Mouse (Mus musculus) embryonic facial prominence, embryonic 14.5 days (tissue): ENCODE data around the gene Fam181a. TPM values are rescaled to one million over a fixed set of nuclear protein-coding genes. Genes with fewer than 3 reads are reported as not detected.

Experiments
- polyA plus RNA-seq: library from polyadenylated mRNA; unstranded; fragments of >200 nt; fragmentation: Nextera tagmentation; extraction: Ambion mirVana; gene quantifications from 2 replicates; pipeline ENCODE4 v1.2.1, GENCODE M21; 2014

The Fam181a gene
- polyA plus RNA-seq, 1 experiment from 2014 or later = not detected

Other genes with a start within 250 kb of the Fam181a start
- gene Prima1, start 68.8 kb upstream of the Fam181a start, polyA plus RNA-seq = 0.57 and 1.9 TPM in 2 replicates
- gene Asb2, start 45.0 kb downstream of the Fam181a start, polyA plus RNA-seq = 21.1 and 22.0 TPM in 2 replicates
- 11.2 and 11.9 TPM in 2 replicates for gene Otub2, start 77.7 kb downstream of the Fam181a start, polyA plus RNA-seq
- 0.29 and 0.69 TPM in 2 replicates for gene 9330161L09Rik, start 96.8 kb downstream of the Fam181a start, polyA plus RNA-seq
- 80.3 and 85.2 TPM in 2 replicates for gene Ddx24, start 114.9 kb downstream of the Fam181a start, polyA plus RNA-seq
- 69.9 and 72.5 TPM in 2 replicates for gene Ifi27, start 123.2 kb downstream of the Fam181a start, polyA plus RNA-seq
- gene Ifi27l2a, start 132.7 kb downstream of the Fam181a start, polyA plus RNA-seq = 16.2 and 23.0 TPM in 2 replicates
- not detected in 2 replicates for gene Ifi27l2b, start 146.2 kb downstream of the Fam181a start, polyA plus RNA-seq
- 1.2 and 1.5 TPM in 2 replicates for gene Ppp4r4, start 221.3 kb downstream of the Fam181a start, polyA plus RNA-seq